Mouse (Mus musculus) adrenal gland (tissue): ENCODE measurements at regions not wholly inside any gene's neighbourhood (a gene's known extent, or its start where the extent isn't known, plus 50 kb on each side); places are given as distances from the start of the nearest gene placed in this dataset.

Experiments
- intact Hi-C: fragments of 180-260 bp; cut with DNase I; formaldehyde crosslinking; loops from one replicate; pipeline ENCODE4 v1.15.1; 2025

- intact Hi-C loops = no loop called here
These were observed 934.9 kb upstream of the Gm5150 start for GRCm38 (mm10) chr3:16941146-16941545.

GRCm38 (mm10) chr3:16939533-16939932, 933.3 kb upstream of the Gm5150 start:
- intact Hi-C loops = no loop called here

- intact Hi-C loops = no loop called here
These were observed 932.9 kb upstream of the Gm5150 start for GRCm38 (mm10) chr3:16939127-16939526.

- intact Hi-C loops = no loop called here
These were observed 932.3 kb upstream of the Gm5150 start for GRCm38 (mm10) chr3:16938491-16939001.

- intact Hi-C loops = no loop called here
These were observed 924.1 kb upstream of the Gm5150 start for GRCm38 (mm10) chr3:16930299-16930698.

- intact Hi-C loops = no loop called here
These were observed 923.6 kb upstream of the Gm5150 start for GRCm38 (mm10) chr3:16929846-16930245.

GRCm38 (mm10) chr3:16924018-16924417, 917.8 kb upstream of the Gm5150 start:
- intact Hi-C loops = no loop called here

- intact Hi-C loops = no loop called here
These were observed 917.1 kb upstream of the Gm5150 start for GRCm38 (mm10) chr3:16923234-16923914.

GRCm38 (mm10) chr3:16921330-16921729, 915.1 kb upstream of the Gm5150 start:
- intact Hi-C loops = no loop called here

GRCm38 (mm10) chr3:16918374-16918773, 912.1 kb upstream of the Gm5150 start:
- intact Hi-C loops = no loop called here

- intact Hi-C loops = no loop called here
These were observed 909.8 kb upstream of the Gm5150 start for GRCm38 (mm10) chr3:16916072-16916403.

- intact Hi-C loops = no loop called here
These were observed 909.3 kb upstream of the Gm5150 start for GRCm38 (mm10) chr3:16915389-16916071.

GRCm38 (mm10) chr3:16888132-16888531, 881.9 kb upstream of the Gm5150 start:
- intact Hi-C loops = no loop called here

GRCm38 (mm10) chr3:16872337-16873117, 866.3 kb upstream of the Gm5150 start:
- intact Hi-C loops = no loop called here

- intact Hi-C loops = no loop called here
These were observed 853.8 kb upstream of the Gm5150 start for GRCm38 (mm10) chr3:16860034-16860433.

GRCm38 (mm10) chr3:16858931-16859330, 852.7 kb upstream of the Gm5150 start:
- intact Hi-C loops = no loop called here

- intact Hi-C loops = no loop called here
These were observed 849.0 kb upstream of the Gm5150 start for GRCm38 (mm10) chr3:16855251-16855650.

GRCm38 (mm10) chr3:16853992-16854391, 847.8 kb upstream of the Gm5150 start:
- intact Hi-C loops = no loop called here

GRCm38 (mm10) chr3:16846785-16847520, 840.7 kb upstream of the Gm5150 start:
- intact Hi-C loops = no loop called here

GRCm38 (mm10) chr3:16820536-16820935, 814.3 kb upstream of the Gm5150 start:
- intact Hi-C loops = no loop called here
